Mouse (Mus musculus) layer of hippocampus, postnatal 25 days (tissue): ENCODE data around the gene Fam168a. TPM values are rescaled to one million over a fixed set of nuclear protein-coding genes. Genes with fewer than 3 reads are reported as not detected.
"Not testable (repeated sequence)": the region's sequence is repeated elsewhere in the genome, so short reads cannot be mapped to it uniquely, and the experiment has no call there.

Experiments
- DNase-seq, 2 experiments: peaks; one replicate each; pipeline ENCODE4 v3.0.0; 2022; ENCODE audit warnings: mixed read lengths in 2 of 2, low spot score in 1 of 2; ENCODE audit errors: extremely low spot score in 1 of 2
- total RNA-seq, 2 experiments: library from RNA; stranded (reverse); gene quantifications; 2 replicates each; pipeline ENCODE4 v1.2.3; 2021

Gene Fam168a
- total RNA-seq, 2 experiments from 2014 or later: 224 to 251 TPM

GRCm38 (mm10) chr7:100836657-100837056 is 130.2 kb downstream of the Fam168a start:
- no peak for DNase-seq

DNA sequence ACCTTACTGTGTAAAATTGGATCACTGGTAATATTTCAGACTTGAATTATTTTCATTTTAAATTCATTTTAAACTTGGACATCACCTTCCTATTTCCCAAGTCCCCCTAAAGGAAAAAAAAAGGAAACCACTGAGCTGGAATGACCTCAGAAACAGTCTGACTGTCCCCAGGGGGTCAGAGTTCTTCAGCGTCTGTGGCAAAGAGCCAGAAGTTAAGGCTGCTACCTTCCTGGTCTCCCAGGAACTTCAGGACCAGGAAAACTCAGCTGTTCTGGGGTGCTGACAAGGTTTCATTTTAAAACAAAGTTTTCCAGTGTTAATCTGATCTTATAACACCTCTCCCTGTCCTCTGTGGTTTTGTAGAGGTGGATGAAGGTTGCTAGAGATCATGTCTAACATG is 131.3 kb downstream of the Fam168a start:
- no peak for DNase-seq

- no peak for DNase-seq
These were observed 133.4 kb downstream of the Fam168a start for GRCm38 (mm10) chr7:100839632-100840402.

DNA sequence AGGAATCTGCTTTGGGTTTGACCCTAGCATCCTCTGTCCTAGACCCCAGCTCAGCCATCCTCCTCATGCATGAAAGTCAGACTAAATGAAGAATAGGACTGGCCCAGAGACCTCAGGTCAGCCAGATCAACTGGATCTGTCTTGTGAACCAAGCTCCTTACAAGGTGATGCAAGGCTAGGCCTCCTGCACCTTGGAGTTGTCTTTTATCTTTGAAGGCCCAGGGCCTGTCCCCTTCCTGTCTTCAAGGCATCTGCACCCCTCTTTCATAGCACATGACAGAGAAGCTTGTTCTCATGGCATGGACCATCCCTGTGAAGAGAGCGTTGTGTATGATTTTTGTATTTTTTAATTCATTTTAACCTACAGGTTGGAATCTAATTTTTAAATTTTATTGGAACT is 134.5 kb downstream of the Fam168a start:
- DNase-seq: no peak

DNA sequence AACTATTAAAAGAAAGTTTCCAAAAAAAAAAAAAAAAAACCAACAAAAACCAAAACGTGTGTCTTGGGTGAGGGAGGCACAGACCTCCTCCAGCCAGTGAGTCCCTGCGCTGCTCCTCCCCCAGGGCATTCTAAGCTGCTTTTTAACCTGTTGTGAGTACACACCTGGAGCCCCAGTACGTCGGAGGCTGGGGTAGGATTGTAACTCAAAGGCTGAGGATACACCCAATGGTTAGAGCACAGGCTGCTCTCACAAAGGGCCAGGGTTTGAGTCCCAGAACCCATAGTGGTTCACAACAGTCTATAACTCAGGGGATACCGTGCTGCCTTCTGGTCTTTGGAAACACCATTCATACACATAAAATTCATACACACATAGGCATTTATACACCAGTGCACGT is 135.2 kb downstream of the Fam168a start:
- no peak for DNase-seq

GRCm38 (mm10) chr7:100842175-100842574 is 135.7 kb downstream of the Fam168a start:
- no peak for DNase-seq

GRCm38 (mm10) chr7:100843866-100844265 is 137.4 kb downstream of the Fam168a start:
- no peak for DNase-seq

DNA sequence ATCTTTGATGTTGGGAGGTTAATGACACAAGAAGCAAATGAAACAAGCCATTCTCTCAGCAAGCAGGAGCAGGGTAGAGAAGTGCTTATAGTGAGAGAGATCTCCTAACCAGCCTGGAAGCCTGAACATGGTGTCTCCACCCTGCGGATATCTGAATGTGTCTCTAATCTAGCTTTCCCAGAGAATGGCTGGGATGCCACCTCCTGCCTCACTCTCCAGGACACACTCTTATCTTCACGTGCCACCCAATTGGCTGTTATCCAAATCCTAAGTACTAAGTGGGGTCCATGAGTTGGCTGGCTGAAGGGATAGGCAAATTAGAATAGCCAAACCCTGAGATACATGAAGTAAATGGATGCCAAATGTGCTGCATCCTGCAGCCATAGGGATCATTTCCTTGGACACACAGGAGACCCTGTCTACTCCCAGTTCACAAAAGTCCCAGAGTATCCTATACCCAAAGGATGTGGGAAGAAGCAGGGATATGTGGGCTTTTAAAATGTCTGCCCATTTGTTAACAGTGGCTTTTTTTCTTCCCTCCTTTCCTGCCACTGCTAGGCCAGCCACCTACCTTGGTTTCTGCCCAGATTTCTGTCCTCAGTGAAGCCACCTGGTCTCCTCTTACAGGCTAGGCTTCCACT is 138.1 kb downstream of the Fam168a start:
- DNase-seq: no peak

- DNase-seq: no peak
These were observed 138.6 kb downstream of the Fam168a start for GRCm38 (mm10) chr7:100845026-100845400.

GRCm38 (mm10) chr7:100845412-100845811 is 139.0 kb downstream of the Fam168a start:
- DNase-seq: no peak

DNA sequence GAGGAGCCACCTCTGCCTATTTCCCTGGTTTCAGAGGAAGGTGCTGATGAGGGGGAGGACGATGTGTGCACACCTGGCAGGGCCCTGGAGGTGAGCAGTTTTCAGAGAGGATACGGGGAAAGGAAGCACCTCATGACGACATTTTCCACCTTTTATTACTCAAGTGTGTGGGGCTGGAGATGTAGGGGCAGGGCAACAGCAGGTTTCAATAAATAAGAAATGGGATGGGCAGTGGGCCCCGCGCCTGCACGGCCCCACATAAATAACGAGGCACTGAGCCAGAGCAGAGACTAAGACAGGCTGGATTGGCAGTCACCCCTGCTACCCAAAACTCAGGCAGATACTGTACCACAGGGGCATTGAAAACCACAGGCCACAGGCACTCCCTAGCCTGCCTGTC is 139.6 kb downstream of the Fam168a start:
- not testable (repeated sequence) for DNase-seq

DNA sequence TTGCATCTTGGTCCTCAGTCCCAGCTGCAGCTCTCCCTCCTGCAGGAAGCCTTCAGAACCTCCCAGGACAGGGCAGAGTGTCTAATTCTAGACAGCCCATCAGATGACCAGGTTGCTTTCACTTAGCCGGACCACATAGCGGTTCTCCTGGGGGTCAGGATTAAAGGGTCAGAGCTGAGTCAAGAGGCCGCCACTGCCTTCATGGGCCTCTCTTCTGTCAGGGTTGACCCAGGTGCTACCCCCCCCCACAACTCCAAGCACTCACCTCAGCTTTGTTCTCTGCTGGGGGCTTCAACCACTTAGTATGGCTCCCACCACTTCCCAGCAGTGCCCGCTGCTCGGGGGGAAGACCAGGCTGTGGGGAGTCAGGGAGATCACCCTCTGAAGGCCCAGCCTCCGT is 140.7 kb downstream of the Fam168a start:
- DNase-seq: no peak

DNA sequence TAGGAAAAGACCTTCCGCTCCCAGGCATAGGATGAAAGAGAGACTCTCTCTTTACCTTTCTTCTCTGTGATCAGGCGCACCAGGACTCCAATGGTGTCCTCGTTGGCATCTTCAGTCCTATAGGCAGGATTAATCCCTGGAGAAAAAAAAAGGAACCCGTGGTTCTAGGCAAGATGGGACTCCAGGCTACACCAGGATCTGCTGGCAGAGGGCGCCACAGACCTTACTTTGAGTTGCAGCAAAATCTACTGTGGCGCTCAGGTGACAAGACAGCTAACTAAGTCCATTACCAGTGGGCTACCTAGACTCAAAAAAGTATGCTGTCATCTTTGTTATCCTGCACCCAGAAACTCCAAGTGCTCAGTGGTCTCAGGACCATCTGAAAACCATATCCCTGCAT is 142.3 kb downstream of the Fam168a start:
- DNase-seq: peak; percentile 70 to 91

DNA sequence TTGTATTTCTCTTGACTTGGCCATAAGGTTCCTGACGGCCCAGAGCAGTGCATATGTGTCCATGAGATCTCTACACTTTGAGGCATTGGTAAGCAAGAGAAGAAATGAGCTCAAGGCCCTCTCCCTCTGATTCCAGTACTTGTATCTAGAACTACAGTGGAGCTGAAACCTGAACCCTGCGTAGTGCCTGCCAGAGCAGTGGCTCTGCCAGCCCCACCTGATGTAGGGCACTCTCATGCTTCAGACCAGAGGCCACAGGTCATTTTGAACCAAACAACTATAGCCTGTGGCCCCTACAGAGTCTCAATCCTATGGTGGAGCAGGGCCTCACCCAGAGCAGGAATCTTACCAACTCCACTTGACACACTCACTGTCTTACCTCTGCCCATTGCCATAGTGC is 143.1 kb downstream of the Fam168a start:
- DNase-seq: no peak

DNA sequence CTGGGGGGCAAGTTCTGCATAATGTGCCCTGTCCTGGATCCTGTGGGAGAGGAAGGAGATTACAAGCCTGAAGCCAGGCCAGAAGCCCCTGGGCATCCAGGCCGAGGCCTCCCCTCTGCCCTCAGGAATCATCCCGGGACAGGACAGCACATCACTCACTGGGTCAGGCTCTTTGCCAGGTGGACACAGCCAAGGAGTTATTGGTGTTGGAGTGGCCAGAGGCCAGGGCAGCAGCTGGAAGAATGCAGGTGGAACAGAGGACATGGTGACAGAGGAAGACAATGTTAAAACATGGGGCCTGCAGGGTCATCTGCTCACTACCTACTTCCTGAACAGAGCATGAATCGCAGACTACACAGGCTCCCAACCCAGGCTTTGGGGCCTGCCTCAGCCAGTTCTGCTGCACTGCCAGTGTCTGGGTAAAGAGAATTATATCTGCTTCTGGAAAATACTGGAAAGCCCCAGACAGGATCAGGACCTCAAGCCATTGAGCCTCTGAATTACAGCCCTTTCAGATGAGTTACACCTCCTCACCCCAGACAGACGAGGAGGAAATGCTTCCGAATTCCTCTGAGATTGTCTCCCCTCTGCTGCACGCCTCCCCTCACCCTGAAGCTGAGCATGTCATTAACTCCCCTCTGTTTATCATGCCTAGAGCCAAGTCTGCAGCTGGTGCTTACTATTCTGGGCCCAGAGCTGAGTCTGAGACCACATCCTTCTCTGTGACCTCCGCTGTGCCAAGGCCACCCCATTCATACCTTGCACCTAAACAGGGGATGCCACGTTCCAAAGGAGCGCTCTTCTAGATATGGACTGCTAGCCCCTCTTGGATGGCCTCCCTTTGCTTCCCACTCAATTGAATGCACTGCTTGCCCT is 145.3 kb downstream of the Fam168a start:
- DNase-seq: no peak

DNA sequence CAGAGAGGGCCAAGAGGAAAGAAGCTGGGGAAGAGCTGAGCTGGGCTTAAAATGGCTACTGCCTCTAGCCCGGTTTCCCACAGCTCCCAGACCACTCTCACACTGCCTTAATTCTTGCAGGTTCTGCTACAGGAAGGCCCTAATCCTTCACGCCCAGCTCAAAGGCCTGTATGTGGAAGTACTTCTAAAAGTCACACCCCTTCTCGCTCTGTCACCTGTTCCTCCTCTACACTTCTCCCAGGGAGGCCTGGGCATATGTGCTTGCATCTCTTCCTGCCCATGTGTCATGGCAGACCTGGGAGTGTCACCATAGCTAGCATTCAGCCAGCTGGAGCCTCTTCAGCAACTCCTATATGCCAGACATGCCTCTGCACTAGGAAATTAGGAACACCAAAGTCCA is 147.0 kb downstream of the Fam168a start:
- DNase-seq: no peak

GRCm38 (mm10) chr7:100854137-100854814 is 147.8 kb downstream of the Fam168a start:
- no peak for DNase-seq

GRCm38 (mm10) chr7:100854861-100855260 is 148.4 kb downstream of the Fam168a start:
- no peak for DNase-seq

GRCm38 (mm10) chr7:100855300-100855699 is 148.9 kb downstream of the Fam168a start:
- no peak for DNase-seq

DNA sequence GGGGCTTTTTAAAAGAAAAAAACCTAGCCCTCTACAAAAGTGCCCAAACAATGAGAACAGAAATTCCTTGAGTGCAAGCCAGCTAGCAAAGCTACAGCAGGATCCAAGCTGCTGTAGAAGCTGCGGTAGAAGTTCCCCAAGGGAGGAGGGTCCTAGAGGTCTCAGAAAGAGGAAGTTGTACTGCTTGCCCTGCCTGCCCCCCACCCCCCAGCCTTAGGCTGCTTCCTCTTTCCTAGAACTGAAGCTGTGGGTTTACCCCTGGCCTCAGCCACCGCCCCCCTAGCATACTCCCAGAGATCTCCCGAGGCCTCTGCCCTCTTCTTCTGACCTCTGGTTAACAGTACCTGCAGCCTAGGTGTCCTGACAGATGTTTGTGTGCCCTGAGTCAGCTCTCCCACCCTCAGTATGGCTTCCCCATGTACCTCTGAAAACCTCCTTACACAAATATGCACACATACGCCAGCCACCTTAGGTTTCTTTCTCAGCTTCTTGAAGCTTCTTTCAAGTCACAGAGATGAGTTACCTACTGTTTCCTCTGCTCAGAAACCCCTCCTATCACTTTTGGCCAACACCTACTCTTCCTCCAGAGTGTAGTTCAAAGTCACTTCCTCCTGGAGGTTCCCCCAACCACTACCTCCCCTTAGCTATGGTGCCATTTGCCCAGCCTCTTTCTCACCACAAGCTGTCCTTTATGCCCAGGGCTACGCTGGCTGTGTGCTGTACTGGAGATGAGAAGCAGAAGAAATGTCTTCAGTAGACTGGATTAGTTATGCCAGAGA is 149.5 kb downstream of the Fam168a start:
- DNase-seq: no peak
